Mouse (Mus musculus): ENCODE measurements around the gene Tmem131l.

- TF ChIP-seq CTCF (IDR thresholded peaks at IDR 0.05; ENCODE audit: insufficient read depth, low read length) (no peak), POLR2A (IDR thresholded peaks at IDR 0.05; ENCODE audit: borderline replicate concordance, extremely low read depth, low read depth, low read length) (no peak)
Observed at GRCm38 (mm10) chr3:83991691-83992524, 48.1 kb downstream of the Tmem131l start.

Measured in lung, adult 2 months (tissue).